Mouse (Mus musculus): ENCODE data around the gene Rpl41.
"Not testable (repeated sequence)": the region's sequence is repeated elsewhere in the genome, so short reads cannot be mapped to it uniquely, and the experiment has no call there.

Gene Rpl41

DNA sequence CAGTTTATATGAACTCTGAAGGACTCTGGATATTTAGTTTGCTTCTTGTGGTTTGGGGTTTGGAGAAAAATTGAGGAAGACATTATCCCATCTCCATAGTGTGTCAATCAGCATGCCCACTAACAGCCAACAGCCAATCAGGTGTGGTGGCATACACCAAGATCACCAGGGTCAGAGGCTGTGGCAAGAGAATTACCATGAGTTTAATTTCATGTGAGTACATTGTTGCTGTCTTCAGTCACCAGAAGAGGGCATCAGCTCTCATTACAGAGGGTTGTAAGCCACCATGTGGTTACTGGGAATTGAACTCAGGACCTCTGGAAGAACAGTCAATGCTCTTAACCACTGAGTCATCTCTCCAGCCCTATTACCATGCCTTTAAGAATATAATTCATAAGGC, 7.2 kb upstream of the Rpl41 start:
- DNase-seq (ENCODE audit: low read depth, low spot score) = no peak

DNA sequence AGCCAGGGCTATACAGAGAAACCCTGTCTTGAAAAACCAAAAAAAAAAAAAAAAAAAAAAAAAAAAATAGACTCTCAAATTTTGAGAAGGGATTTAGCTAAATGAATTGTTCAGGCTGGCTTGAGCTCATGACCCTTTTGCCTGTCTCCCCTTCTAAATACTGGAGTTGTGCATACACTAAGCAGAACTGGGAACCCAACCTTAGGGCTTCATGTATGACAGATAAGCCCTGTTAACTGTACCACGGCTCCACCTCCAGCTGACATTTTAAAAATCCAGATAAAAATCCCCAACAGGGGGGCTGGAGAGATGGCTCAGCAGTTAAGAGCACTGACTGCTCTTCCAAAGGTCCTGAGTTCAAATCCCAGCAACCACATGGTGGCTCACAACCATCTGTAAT, 6.5 kb upstream of the Rpl41 start:
- DNase-seq (ENCODE audit: low read depth, low spot score) = not testable (repeated sequence)

DNA sequence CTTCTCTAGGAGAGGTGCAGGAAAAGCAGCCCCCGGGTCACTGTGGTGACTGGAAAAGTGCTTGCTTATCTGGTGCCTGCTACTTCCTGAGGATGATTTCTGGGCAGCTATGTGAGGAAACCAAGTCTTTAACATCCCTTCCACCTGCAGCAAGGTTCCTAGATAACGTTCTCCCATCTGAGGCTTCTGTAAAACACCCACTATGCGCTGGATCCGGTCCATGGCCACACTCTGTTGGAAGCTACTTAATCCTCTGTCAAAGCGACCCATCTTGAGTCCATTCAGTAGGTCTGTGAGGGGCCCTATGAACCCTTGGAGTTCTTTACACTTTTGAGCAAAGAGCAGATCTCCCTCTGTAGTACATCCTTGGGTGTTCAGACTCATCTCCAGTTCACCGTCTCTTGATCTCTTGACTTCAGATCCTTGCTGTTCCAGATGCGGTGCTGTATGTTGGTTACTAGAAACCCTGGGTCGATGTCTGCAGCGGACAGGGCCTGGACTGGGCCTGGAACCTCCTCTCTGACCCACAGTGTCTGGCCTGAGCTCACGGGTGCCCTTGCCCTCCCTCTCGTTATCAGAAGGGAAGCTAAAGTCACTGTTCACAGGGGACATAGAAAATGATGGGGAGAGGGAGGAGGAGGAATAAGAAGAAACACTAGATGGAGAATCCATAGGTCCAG, 1.2 kb upstream of the Rpl41 start:
- DNase-seq (ENCODE audit: low read depth, low spot score) = not testable (repeated sequence)

DNA sequence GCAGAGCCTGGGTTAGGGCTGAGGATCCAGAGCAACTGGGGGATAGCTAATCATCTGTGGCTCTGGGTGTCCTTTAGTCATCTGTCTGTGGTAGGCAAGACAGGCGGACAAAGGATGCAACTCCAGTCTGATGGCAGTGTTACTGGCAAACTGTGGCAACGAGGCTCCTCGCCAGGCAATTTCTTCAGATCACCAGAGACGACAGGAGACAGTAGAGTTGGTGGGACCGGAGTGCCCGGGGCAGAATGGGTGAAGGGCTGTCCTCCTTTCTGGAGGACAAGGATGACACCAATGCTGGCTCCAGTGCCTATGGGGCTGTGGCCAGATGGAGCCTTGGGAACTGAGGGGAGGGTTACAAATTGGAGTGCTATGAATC, 565 bp upstream of the Rpl41 start:
- DNase-seq (ENCODE audit: low read depth, low spot score) = not testable (repeated sequence)

DNA sequence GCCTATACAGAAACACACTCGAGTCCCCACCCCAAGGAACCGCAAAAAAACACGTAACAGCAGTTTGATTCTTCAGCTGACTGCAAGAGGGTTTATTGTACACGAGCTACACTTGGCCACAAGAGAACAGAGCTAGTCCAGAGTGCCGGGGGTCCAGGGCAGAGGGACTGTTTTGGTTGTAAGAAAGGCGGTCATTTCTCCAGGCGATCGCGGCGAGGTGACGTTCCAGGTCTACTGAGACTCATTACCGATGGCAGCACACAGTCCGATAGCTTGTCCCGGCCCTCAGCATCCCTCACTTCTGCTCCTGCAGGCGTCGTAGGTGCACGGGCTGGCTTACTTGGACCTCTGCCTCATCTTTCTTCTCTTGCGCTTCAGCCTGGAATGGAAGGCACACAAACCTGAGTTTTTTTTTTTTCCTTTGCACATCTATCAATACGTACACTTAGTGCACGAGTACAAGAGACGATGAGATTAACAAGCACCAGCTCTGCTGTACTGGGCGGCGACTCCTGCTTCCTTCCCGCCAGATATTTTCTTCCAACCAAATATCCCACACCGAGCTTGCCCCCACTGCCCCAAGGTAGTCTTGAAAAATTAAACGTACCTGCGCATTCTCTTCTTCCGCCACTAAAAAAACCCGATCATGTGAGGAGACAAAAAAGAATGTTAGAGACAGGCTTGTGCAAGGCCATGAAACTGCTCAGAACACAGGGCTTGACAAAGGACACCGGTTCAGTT, 884 bp downstream of the Rpl41 start:
- DNase-seq (ENCODE audit: low read depth, low spot score) = not testable (repeated sequence)

DNA sequence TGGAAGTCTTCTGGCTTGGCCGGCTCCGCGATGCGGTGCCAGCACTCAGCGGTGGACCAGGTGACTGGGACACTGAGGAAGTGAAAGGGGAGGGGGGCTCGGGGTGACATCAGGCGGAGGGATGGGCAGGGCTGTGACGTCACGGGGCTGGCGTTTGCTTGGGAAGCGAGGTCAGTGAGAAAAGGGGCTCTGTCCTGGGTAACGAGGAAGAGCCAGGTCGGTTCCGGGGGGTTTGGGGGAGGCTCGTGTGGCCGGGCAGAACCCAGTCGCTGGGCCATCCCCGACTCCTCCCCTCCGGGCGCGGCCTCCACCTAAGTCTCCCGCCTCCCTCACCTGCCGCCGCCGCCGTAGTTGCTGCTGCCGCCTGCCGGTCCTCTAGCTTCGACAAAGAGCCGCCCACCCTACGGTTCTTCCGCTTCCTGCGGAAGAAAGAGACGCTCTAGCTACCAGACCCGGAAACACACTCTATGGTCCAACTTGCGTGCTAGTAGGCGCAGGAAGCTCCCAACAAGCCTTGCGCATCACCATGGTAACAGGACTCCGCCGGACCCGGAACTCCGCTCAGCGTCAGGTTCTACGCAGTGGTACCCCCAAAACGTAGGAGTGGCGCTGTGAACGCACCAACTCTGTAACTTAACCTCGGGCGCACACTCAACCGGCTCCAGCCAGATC, 1.6 kb downstream of the Rpl41 start, which contains the start of gene Zc3h10:
Zc3h10 (minus strand) TSS at position 414 of the 672 bp plus-strand sequence.
- DNase-seq (ENCODE audit: low read depth, low spot score) = peak; percentile 95

DNA sequence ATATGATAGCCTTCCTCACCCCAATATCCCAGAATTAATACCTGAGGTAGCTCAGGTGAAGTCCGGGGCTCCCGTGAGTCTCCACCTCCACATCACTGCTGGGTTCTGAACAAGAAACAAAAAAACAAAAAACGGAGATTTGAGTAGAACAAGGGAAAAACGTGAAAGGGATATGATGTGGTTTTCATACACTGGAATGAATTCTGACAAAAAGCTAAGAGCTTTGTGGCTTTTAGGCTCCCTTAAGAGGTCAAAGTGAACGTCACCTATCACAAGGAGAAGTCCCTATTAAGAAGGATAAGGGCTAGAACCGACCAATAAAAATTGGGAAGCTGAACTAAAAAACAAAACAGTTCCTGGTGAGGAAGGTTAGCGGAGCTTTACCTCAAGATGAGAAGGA, 2.3 kb downstream of the Rpl41 start:
- DNase-seq (ENCODE audit: low read depth, low spot score) = no peak

DNA sequence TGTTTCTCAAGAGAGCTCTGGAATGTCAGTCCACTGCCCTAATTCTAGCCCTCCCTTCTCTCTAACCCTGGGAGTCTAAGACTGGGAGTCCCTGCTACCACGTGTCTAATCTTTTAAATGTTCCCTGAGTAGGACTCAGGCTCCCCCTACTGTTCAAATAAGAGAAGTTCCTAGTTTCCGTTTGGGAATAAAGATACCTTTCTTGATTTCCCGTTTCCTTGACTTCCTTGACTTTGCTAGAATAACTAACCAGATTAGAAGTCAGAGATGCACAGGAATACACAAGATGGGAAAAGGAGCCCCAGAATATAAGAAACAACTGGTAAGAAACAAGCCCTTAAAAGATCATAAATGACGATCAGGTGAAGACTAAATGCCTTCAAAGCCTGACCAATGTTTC, 2.7 kb downstream of the Rpl41 start:
- DNase-seq (ENCODE audit: low read depth, low spot score) = peak; percentile 50

DNA sequence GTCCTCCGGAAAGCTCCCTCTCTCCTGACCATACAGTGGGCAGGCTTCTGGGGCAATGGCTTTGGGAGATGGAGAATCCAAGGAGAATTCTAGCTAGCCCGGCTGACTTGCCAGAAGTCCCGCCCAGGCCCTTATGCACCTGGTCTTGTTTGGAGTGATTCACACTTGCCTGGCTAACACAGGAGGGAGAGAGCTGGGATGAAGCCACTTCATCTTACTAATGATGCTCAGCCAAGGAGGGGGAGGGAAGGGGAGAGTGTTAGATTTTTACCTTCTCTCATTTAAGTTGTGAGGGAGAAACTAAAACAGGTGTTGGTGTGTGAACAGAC, 3.6 kb downstream of the Rpl41 start:
- no peak for DNase-seq (ENCODE audit: low read depth, low spot score)

DNA sequence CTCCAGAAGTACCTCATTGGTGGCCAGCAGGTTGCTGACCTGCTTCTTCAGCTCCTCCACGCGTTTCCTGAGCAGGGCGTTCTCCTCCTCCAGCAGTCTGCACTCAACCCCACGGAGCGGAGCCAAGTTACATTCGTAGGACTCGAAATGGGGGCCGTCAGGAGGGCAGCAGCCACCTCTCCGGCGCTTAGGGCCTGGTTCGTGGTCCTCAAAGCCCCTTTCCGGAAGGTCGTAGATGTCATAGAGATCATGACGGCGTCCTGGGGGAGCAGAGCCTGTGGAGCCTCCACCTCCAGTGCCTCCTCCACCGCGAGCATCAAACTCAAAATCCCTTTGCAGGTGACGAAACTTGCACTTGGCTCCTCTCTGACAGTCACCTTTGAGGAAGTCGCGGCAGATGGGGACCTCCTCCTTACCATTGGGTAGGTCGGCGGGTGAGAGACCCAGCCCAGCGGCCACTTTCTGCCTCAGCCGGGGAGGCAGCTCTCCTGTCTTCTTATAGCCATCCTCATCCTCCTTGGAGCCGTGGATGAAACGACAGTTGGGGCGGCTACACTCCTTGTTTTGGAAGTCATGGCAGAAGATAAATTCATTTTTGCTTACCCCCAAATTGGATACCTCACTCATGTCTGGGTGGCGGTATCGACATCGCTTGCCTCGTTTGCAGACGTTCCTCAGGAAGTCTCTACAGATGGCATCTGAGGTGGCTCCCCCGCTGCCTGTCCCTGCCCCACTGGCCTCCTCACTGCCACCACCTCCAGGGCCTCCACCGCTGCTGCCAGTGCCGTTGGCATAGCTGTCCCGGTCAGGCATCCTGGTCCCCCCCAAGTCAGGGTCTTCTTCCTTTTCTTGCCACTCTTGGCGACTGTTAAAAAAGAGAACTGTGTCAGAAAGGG, 4.2 kb downstream of the Rpl41 start:
- DNase-seq (ENCODE audit: low read depth, low spot score) = no peak

DNA sequence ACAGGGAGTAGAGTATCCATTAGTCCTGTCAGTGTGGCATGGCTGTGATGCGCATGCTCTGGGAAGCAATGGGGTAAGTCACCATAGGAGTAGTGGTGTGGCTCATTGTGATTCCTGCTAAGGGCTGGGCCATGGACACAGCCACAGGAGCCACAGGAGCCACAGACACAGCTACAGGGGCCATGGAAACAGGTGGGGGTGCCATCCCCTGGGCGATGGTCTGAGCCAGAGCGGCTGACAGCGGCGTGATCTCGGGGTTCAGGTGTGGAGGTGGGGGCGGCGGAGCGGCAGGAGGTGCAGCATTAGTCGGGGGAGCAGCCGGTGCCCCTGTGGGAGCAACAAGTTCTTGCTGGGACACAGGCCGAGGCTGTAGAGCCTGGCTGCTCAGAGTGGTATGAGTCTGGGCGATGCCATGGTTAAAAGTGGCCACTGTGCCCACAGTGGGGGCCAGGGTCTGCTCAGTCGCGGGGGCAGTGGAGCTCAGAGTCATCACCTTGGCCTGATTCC, 4.9 kb downstream of the Rpl41 start:
- no peak for DNase-seq (ENCODE audit: low read depth, low spot score)

DNA sequence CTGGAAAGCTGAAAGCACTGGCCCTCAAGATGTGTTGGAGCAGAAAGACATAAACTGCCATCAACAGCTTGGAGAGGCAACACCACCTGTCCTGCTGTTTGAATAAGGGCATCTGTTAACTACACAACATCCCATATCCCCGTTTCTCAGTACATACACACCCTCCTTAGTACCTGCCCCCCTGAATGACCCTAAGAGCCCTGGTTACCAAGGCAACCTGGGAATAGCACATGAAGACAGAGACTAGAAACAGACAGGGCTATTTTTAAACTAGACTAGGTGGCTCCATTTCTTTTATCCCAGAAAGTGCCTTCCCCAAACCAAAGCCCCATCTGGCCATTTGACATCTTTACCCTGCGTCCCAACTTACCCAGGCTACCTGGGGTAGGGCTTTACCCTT, 6.0 kb downstream of the Rpl41 start:
- DNase-seq (ENCODE audit: low read depth, low spot score) = no peak

DNA sequence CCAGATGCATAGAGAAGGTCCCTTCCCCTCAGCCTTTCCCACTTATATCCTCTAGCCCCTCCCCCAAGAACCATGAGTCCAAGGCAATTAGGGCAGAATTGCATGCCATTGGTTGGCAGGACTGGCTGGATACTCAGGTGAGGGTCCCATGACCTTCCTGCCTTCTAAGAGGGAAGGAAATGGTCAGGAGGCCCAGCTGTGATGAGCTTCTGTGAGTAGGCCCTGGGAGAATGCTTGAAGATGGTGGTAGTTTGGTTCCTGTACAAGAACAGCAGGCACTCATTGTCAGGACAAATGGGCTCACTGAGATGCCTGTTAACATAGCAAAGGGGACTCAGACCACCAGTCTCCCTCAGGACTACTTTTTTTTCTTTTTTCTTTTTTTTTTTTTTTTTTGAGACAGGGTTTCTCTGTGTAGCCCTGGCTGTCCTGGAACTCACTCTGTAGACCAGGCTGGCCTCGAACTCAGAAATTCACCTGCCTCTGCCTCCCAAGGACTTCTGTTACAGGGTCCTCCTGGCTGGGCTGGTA, 10.7 kb downstream of the Rpl41 start:
- DNase-seq (ENCODE audit: low read depth, low spot score) = no peak

DNA sequence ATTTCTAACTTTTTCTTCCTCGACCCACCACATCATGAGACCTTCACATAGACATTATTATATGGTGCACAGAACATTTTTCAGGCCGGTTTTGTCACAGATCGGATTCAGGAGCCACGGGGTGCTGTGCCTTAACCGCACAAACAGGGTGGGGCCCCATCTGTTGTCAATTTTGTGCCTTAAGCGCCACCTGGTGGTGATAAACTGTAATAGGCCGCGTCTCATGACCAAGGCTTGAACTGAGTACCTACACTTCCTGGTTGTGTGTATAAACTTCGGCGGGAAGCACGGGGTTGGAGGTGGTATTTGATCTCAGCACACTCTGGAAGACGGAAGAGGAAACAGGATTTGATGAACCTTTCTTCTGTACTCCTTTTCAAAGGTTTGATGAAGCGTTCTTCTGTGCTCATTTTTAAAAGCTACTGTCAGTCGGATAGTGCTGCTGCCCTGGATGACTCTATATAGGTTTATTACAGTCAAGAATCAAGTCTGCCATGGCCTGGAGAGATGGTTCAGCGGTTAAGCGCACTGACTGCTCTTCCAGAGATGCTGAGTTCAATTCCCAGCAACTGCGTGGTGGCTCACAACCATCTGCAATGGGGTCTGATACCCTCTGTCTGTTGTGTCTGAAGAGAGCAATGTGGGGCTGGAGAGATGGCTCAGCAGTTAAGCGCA, 12.7 kb downstream of the Rpl41 start:
- peak; percentile 79 for DNase-seq (ENCODE audit: low read depth, low spot score)

DNA sequence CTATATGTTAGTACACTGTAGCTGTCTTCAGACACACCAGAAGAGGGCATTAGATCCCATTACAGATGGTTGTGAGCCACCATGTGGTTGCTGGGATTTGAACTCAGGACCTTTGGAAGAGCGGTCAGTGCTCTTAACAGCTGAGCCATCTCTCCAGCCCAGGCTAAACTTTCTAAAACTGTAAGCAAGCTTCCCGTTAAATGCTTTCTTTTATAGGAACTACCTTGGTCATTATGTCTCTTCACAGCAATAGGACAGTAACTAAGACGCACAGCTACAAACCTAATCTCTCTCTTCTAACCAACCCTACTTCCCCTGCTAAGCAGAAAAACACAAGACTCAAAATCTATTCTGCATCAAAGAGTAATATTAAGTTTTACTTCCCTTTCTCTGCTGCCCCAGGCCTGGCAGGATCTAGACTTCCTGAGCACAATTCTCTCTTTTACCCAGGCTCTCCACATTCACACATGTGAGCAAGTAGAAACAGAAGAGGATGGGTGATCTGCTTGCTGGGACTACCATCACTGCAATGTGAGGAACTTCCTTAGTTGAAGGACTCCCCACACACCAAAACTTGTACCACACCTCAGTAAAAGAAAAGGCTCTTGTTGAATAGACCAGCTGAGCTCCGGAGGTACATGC, 13.4 kb downstream of the Rpl41 start:
- no peak for DNase-seq (ENCODE audit: low read depth, low spot score)

DNA sequence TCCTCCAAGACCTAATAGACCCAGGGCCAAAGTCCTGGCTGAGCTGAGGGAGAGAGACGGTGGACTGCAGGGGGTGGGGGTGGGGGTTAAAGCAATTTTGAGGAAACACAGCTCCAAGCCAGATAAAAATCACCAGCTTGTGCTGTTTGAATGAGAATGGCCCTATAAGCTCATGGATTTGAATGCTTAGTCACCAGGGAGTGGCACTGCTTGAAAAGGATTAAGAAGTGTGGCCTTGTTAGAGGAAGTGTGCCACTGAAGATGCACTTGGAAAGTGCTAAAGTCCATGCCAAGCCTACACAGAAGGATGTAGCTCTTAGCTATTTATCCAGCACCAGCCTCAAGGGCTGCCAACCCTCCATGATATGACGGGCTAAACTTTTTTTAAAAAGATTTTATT, 13.9 kb downstream of the Rpl41 start:
- no peak for DNase-seq (ENCODE audit: low read depth, low spot score)

DNA sequence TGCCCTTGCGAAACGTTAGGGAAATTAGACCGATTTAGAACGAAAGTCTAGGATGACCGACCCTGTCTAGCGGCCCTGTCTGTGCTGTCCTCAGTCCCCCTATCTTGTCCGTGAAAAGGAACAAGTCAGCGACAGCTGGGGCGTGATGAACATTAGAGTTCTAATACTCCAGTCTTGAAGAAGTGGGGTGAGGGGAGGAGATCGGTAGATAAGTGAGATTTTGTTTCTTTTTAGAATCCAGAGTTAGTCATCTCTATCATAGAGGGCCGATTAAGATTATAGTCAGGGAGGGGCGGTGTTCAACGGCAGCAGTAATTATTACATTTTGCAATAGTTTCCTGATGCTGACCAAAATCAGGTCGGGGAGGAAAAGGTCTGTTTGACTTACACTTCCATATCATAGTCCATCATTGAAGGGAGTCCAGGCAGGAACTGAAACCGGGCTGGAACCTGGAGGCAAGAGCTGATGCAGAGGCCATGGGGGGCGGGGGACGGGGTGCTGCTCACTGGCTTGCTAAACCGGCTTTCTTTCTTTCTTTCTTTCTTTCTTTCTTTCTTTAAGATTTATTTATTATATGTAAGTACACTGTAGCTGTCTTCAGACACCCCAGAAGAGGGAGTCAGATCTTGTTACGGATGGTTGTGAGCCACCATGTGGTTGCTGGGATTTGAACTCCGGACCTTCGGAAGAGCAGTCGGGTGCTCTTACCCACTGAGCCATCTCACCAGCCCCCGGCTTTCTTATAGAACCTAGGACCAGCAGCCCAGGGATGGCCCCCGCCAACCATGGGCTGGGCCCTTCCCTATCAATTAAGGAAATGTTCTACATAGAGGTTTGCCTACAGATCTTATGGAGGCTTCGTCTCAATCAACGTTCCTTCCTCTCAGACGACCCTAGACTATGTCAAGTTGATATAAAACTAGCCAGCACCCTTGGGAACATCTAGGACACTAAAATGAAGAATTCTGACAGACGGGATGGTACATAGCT, 22.4 kb downstream of the Rpl41 start:
- no peak for DNase-seq (ENCODE audit: low read depth, low spot score)

DNA sequence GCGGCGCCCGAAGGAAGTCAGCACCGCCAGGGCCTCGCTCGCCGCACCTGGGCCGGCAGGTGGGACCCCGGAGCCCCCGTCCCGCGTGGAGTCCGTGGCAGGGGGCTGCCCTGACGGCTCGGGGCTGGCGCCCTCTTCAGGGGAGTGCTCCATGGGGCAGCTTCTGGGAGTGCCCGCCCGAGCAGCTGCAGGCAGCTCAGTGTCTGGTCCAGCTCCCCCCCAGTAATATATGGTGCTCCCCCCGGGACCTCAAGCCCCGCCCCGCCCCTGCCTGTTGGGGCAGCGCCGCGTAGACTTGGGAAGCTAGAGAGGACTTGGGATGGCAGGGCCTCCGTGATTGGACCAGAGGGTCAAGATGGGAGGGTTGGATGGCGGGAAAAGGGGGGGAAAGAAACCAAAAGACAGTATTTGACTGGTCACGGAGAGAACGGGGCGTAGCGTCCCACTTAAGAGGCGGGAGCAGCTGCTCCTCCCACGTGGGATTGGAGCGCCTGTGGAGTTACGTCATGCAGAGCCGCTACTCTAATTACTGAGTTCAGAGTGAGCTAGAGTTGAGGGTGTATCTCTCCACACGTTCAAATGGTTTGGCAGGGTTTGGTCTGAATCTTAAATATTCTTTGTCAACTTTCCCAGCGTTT, 23.3 kb downstream of the Rpl41 start, which contains the start of gene Esyt1:
Esyt1 (minus strand) TSS at position 201 of the 638 bp plus-strand sequence.
- peak; percentile 89 for DNase-seq (ENCODE audit: low read depth, low spot score)
